Mouse (Mus musculus) kidney, embryonic 16.5 days (tissue): ENCODE results near the gene Vmn1r115. TPM values are rescaled to one million over a fixed set of nuclear protein-coding genes. Genes with fewer than 3 reads are reported as not detected.
"Not testable (repeated sequence)": the region's sequence is repeated elsewhere in the genome, so short reads cannot be mapped to it uniquely, and the experiment has no call there.

Experiments
- ATAC-seq: fragments of 200-750 bp; cut with Nextera tagmentation; 2 replicates; pipeline ENCODE4 v1.8.0; 2017; ENCODE audit warnings: moderate TSS enrichment; ENCODE audit not compliant: low FRiP score, low TSS enrichment
- H3K27ac ChIP-seq: fragments of 300-500 bp; sonication (generic); 2 replicates; pipeline ENCODE4 v1.5.1; 2014; ENCODE audit warnings: low read length
- H3K27me3 ChIP-seq: fragments of 300-500 bp; sonication (generic); 2 replicates; pipeline ENCODE4 v1.6.1; 2014; ENCODE audit warnings: low read length, control low read depth, mixed read lengths; ENCODE audit not compliant: insufficient read depth
- H3K36me3 ChIP-seq: fragments of 300-500 bp; sonication (generic); 2 replicates; pipeline ENCODE4 v1.6.1; 2014; ENCODE audit warnings: low read length, control low read depth, mixed read lengths; ENCODE audit not compliant: insufficient read depth
- H3K4me1 ChIP-seq: fragments of 300-500 bp; sonication (generic); 2 replicates; pipeline ENCODE4 v1.6.1; 2014; ENCODE audit warnings: low read length, control low read depth, mixed read lengths; ENCODE audit not compliant: insufficient read depth
- H3K4me2 ChIP-seq: fragments of 300-500 bp; sonication (generic); replicated peaks from 2 replicates; pipeline ENCODE4 v1.6.1; 2014; ENCODE audit warnings: low read depth, low read length
- H3K4me3 ChIP-seq: fragments of 300-500 bp; sonication (generic); 2 replicates; pipeline ENCODE4 v1.5.1; 2014; ENCODE audit warnings: mild to moderate bottlenecking, low read length
- H3K9ac ChIP-seq: fragments of 300-500 bp; sonication (generic); replicated peaks from 2 replicates; pipeline ENCODE4 v1.6.1; 2014; ENCODE audit warnings: low read length
- H3K9me3 ChIP-seq: fragments of 300-500 bp; sonication (generic); 2 replicates; pipeline ENCODE4 v1.6.1; 2016; ENCODE audit warnings: low read length, control low read depth
- WGBS: fragments of 180-500 bp; shearing (Covaris S2); extraction: QIAGEN DNeasy Blood & Tissue Kit; methylation state at CpG from one replicate; pipeline ENCODE4 v1.1.7; 2014; 5-methylcytosine and 5-hydroxymethylcytosine counted together
- polyA plus RNA-seq: library from polyadenylated mRNA; unstranded; fragments of >200 nt; fragmentation: Nextera tagmentation; extraction: Ambion mirVana; gene quantifications from 2 replicates; pipeline ENCODE4 v1.2.1, GENCODE M21; 2015

Vmn1r115 gene
- not detected in 2 replicates for polyA plus RNA-seq

- ATAC-seq, H3K4me1 ChIP-seq, H3K4me3 ChIP-seq, H3K9me3 ChIP-seq, H3K27ac ChIP-seq, H3K27me3 ChIP-seq, H3K36me3 ChIP-seq, H3K4me2 ChIP-seq, H3K9ac ChIP-seq: not testable (repeated sequence)
- WGBS = 86% methylated on average over 1 of the region's 3 CpGs
These were observed at the start of gene Vmn1r115 for GRCm38 (mm10) chr7:20844885-20845284. Gene Vmn1r115, minus strand, starts transcription at chr7:20844985.

- not testable (repeated sequence) for H3K4me2 ChIP-seq, ATAC-seq, H3K9me3 ChIP-seq, H3K27me3 ChIP-seq, H3K27ac ChIP-seq, H3K9ac ChIP-seq, H3K4me3 ChIP-seq, H3K4me1 ChIP-seq, H3K36me3 ChIP-seq
- WGBS = no CpG with 5 or more reads among the region's 2 CpGs
These were observed 39.2 kb upstream of the Vmn1r115 start, which contains the start of gene Vmn1r117 for GRCm38 (mm10) chr7:20884021-20884420. Gene Vmn1r117, minus strand, starts transcription at chr7:20884121.

- not testable (repeated sequence) for H3K4me2 ChIP-seq, H3K27ac ChIP-seq, H3K4me3 ChIP-seq, H3K9ac ChIP-seq, ATAC-seq, H3K4me1 ChIP-seq, H3K36me3 ChIP-seq, H3K27me3 ChIP-seq, H3K9me3 ChIP-seq
- WGBS = 56% methylated on average over 2 of the region's 3 CpGs
These were observed 27.2 kb upstream of the Vmn1r115 start, which contains the start of gene Vmn1r116 for GRCm38 (mm10) chr7:20871956-20872355. Gene Vmn1r116, plus strand, starts transcription at chr7:20872256.

GRCm38 (mm10) chr7:20812086-20812485 is 32.7 kb downstream of the Vmn1r115 start, which contains the start of gene Vmn1r114:
Gene Vmn1r114, minus strand, starts transcription at chr7:20812186.
- not testable (repeated sequence) for H3K27me3 ChIP-seq, H3K36me3 ChIP-seq, H3K27ac ChIP-seq, H3K9ac ChIP-seq, ATAC-seq, H3K4me3 ChIP-seq, H3K4me2 ChIP-seq, H3K9me3 ChIP-seq, H3K4me1 ChIP-seq
- no CpG with 5 or more reads among the region's 5 CpGs for WGBS

Other genes with a start within 250 kb of the Vmn1r115 start
- gene Gm4513, start 246.0 kb downstream of the Vmn1r115 start, polyA plus RNA-seq = not detected in 2 replicates
- not detected in 2 replicates for gene Vmn1r107, start 176.1 kb downstream of the Vmn1r115 start, polyA plus RNA-seq
- not detected in 2 replicates for gene Vmn1r111, start 141.8 kb downstream of the Vmn1r115 start, polyA plus RNA-seq
- gene Gm10668, start 114.4 kb downstream of the Vmn1r115 start, polyA plus RNA-seq = not detected in 2 replicates
- not detected in 2 replicates for gene Vmn1r112, start 73.8 kb downstream of the Vmn1r115 start, polyA plus RNA-seq
- gene Vmn1r113, start 57.7 kb downstream of the Vmn1r115 start, polyA plus RNA-seq = not detected in 2 replicates
- gene Vmn1r114, start 32.8 kb downstream of the Vmn1r115 start, polyA plus RNA-seq = not detected in 2 replicates
- not detected in 2 replicates for gene Vmn1r116, start 27.3 kb upstream of the Vmn1r115 start, polyA plus RNA-seq
- not detected in 2 replicates for gene Vmn1r117, start 39.1 kb upstream of the Vmn1r115 start, polyA plus RNA-seq
- not detected in 2 replicates for gene Vmn1r118, start 67.4 kb upstream of the Vmn1r115 start, polyA plus RNA-seq
- not detected in 2 replicates for gene Vmn1r119, start 167.5 kb upstream of the Vmn1r115 start, polyA plus RNA-seq
- gene Vmn1r120, start 208.8 kb upstream of the Vmn1r115 start, polyA plus RNA-seq = not detected in 2 replicates